Mouse (Mus musculus): ENCODE measurements at regions not wholly inside any gene's neighbourhood (a gene's known extent, or its start where the extent isn't known, plus 50 kb on each side); places are given as distances from the start of the nearest gene placed in this dataset.

GRCm38 (mm10) chr13:52275675-52276074 lies 255.4 kb downstream of the Diras2 start:
- Histone ChIP-seq H3K36me3 (ENCODE audit: control insufficient read depth, insufficient read depth, low read length) (no peaks in the 10 kb centered on the region), H3K9ac (ENCODE audit: low read depth, low read length) (no peak overlapping the region), H3K27ac (ENCODE audit: low read depth, low read length) (no peak overlapping the region), H3K27me3 (replicated peaks; ENCODE audit: control insufficient read depth, insufficient read depth, low read length) (no peaks in the 10 kb centered on the region), H3K4me1 (ENCODE audit: control insufficient read depth, insufficient read depth, low read depth, low read length) (no peaks in the 10 kb centered on the region), H3K9me3 (ENCODE audit: control insufficient read depth, low read length) (no peaks in the 10 kb centered on the region), H3K4me3 (ENCODE audit: low read length) (no peak overlapping the region), H3K4me2 (ENCODE audit: low read length) (peak overlapping the region; percentile 6)
- 8% methylated on average over 8 of the region's 8 CpGs for WGBS
- peak; percentile 72 for ATAC-seq

DNA sequence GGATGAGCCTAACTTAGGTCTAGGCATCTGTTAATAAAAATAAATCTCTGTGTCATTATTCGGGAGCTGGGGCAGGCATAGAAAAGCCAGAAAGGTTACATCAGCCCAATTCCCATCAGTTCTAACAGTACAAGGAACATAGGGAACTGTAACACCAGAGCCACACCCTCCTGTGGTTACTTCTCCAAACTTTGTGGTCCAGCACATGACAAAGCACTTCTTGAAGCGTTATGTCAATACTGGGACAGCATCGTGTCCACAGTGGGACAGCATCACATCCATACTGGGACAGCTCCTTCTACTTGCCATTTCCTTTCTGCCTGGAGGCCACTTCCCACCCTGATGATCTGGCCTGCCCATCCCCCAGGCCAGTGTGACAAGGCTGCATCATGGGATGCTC lies 253.9 kb downstream of the Diras2 start:
- Histone ChIP-seq H3K27ac (ENCODE audit: low read depth, low read length) (no peak overlapping the region), H3K9ac (ENCODE audit: low read depth, low read length) (no peak overlapping the region), H3K4me3 (ENCODE audit: low read length) (no peak overlapping the region), H3K4me2 (ENCODE audit: low read length) (no peak overlapping the region), H3K4me1 (ENCODE audit: control insufficient read depth, insufficient read depth, low read depth, low read length) (no peaks in the 10 kb centered on the region), H3K9me3 (ENCODE audit: control insufficient read depth, low read length) (no peaks in the 10 kb centered on the region), H3K36me3 (ENCODE audit: control insufficient read depth, insufficient read depth, low read length) (no peaks in the 10 kb centered on the region), H3K27me3 (replicated peaks; ENCODE audit: control insufficient read depth, insufficient read depth, low read length) (no peaks in the 10 kb centered on the region)
- no peak for ATAC-seq
- 90% methylated on average over 3 of the region's 3 CpGs for WGBS

DNA sequence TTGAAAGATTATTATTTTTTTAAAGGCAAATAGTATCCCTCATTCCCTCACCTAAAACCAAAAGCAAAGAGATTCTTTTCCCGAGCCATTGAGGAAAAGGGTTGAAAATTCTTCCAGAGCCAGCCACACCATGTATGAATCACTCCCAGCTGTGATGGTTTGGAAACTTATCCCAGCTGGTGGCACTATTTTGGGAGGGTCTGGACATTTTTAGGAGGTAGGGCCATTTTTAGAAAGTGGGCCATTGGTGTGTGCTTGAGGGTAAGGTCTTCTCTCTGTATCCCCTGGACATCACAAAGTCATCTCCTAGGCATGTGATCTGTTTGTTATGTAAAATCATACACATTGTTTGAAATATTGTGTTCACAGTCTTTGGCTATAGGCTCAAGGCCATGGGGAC lies 252.2 kb downstream of the Diras2 start:
- no peaks in the 10 kb centered on the region for H3K36me3 ChIP-seq (ENCODE audit: control insufficient read depth, insufficient read depth, low read length)
- H3K4me3 ChIP-seq (ENCODE audit: low read length) = no peak overlapping the region
- H3K4me1 ChIP-seq (ENCODE audit: control insufficient read depth, insufficient read depth, low read depth, low read length) = no peaks in the 10 kb centered on the region
- 100% methylated on average over 1 of the region's 1 CpGs for WGBS
- no peak overlapping the region for H3K4me2 ChIP-seq (ENCODE audit: low read length)
- no peaks in the 10 kb centered on the region for H3K9me3 ChIP-seq (ENCODE audit: control insufficient read depth, low read length)
- H3K27ac ChIP-seq (ENCODE audit: low read depth, low read length) = no peak overlapping the region
- H3K27me3 ChIP-seq (replicated peaks; ENCODE audit: control insufficient read depth, insufficient read depth, low read length) = no peaks in the 10 kb centered on the region
- no peak for ATAC-seq
- H3K9ac ChIP-seq (ENCODE audit: low read depth, low read length) = no peak overlapping the region

DNA sequence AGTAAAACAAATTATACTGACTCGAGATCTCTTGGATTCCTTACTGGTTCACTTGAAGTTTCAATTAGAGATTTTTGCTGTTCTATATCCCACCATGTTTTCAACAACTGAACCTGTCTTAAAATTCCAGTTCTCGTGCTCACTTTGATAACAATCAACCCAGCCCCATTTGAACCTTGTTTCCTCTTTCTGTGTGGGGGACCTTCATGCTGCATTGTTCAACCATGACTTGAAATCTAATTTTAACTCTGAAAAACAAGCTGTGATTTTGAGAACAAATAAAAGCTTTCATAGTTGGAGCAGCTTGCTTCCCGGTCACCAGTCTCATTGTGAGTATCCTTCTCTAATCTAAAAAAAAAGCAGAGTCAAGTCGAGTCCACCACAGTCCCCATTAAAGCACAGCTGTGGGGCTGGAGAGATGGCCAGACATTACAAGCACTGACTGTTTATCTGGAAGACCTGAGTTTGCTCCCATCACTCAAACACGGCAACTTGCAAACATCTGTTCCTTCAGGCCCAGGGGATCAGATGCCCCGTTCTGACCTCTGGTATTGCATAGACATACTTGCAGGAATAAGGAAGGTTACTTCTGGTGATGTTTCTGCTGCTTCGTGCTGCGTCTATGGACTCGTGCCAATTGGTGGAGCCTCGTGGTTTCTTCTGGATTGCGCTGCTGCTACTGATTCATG lies 251.7 kb downstream of the Diras2 start:
- WGBS = 80% methylated on average over 11 of the region's 11 CpGs
- Histone ChIP-seq H3K27ac (ENCODE audit: low read depth, low read length) (no peak overlapping the region), H3K4me3 (ENCODE audit: low read length) (no peak overlapping the region), H3K9ac (ENCODE audit: low read depth, low read length) (no peak overlapping the region), H3K4me2 (ENCODE audit: low read length) (no peak overlapping the region), H3K4me1 (ENCODE audit: control insufficient read depth, insufficient read depth, low read depth, low read length) (no peaks in the 10 kb centered on the region), H3K9me3 (ENCODE audit: control insufficient read depth, low read length) (no peaks in the 10 kb centered on the region), H3K36me3 (ENCODE audit: control insufficient read depth, insufficient read depth, low read length) (no peaks in the 10 kb centered on the region), H3K27me3 (replicated peaks; ENCODE audit: control insufficient read depth, insufficient read depth, low read length) (no peaks in the 10 kb centered on the region)
- ATAC-seq = no peak

- no peak for ATAC-seq
- H3K27me3 ChIP-seq (replicated peaks; ENCODE audit: control insufficient read depth, insufficient read depth, low read length) = no peaks in the 10 kb centered on the region
- no peak overlapping the region for H3K9ac ChIP-seq (ENCODE audit: low read depth, low read length)
Observed at GRCm38 (mm10) chr13:52279970-52280348, 251.1 kb downstream of the Diras2 start.

DNA sequence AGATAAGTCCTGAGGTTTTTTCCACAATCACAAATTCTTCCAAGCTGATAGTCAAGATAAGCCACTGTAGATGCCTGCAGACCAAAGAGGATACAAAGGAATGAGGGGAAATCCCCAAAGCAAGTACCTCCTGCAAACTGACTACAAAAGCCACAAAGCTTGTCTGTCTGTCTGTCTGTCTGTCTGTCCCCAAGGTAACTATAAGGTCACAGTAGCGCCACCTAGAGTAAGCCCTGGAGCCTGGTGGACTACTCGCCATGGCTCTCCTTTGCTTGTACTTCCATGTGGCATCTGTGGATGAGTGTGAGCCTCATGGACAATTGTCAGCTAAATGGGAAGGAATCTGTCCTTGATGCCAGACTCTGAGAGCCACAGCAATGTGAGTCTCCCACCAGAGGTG lies 249.8 kb downstream of the Diras2 start:
- Histone ChIP-seq H3K4me2 (ENCODE audit: low read length) (no peak overlapping the region), H3K9ac (ENCODE audit: low read depth, low read length) (no peak overlapping the region), H3K4me3 (ENCODE audit: low read length) (no peak overlapping the region), H3K27ac (ENCODE audit: low read depth, low read length) (no peak overlapping the region), H3K9me3 (ENCODE audit: control insufficient read depth, low read length) (0 out of 2 replicates have a peak, but pooled peaks cover 2% of the 10 kb centered on the region), H3K27me3 (replicated peaks; ENCODE audit: control insufficient read depth, insufficient read depth, low read length) (no peaks in the 10 kb centered on the region), H3K4me1 (ENCODE audit: control insufficient read depth, insufficient read depth, low read depth, low read length) (no peaks in the 10 kb centered on the region), H3K36me3 (ENCODE audit: control insufficient read depth, insufficient read depth, low read length) (no peaks in the 10 kb centered on the region)
- 95% methylated on average over 2 of the region's 2 CpGs for WGBS
- no peak for ATAC-seq

More at GRCm38 (mm10) chr13:52279970-52280348, 251.1 kb downstream of the Diras2 start:
- no peak overlapping the region for H3K4me3 ChIP-seq (ENCODE audit: low read length)
- WGBS = 85% methylated on average over 5 of the region's 5 CpGs
- H3K4me2 ChIP-seq (ENCODE audit: low read length) = no peak overlapping the region
- no peak overlapping the region for H3K27ac ChIP-seq (ENCODE audit: low read depth, low read length)
- no peaks in the 10 kb centered on the region for H3K36me3 ChIP-seq (ENCODE audit: control insufficient read depth, insufficient read depth, low read length)
- no peaks in the 10 kb centered on the region for H3K4me1 ChIP-seq (ENCODE audit: control insufficient read depth, insufficient read depth, low read depth, low read length)
- H3K9me3 ChIP-seq (ENCODE audit: control insufficient read depth, low read length) = no peaks in the 10 kb centered on the region

DNA sequence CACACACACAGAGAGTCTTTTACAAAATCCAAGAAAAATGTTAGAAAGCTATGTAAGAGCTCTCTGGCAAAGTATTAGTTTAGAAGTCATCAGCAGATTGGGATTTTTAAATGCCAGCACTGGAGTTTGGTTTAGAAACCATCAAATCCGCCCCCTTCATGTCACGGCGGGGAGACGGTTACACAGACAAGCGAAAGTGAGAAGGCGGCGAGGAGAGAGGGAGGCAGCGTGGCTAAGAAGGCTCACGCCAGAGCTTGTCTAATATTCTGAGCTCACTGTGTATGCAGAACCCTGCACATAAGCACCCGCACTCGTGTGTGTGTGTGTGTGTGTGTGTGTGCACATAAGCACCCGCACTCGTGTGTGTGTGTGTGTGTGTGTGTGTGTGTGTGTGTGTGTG lies 248.6 kb downstream of the Diras2 start:
- no peak overlapping the region for H3K4me3 ChIP-seq (ENCODE audit: low read length)
- no peak overlapping the region for H3K9ac ChIP-seq (ENCODE audit: low read depth, low read length)
- no peak overlapping the region for H3K4me2 ChIP-seq (ENCODE audit: low read length)
- no peaks in the 10 kb centered on the region for H3K36me3 ChIP-seq (ENCODE audit: control insufficient read depth, insufficient read depth, low read length)
- 0 out of 2 replicates have a peak, but pooled peaks cover 2% of the 10 kb centered on the region for H3K9me3 ChIP-seq (ENCODE audit: control insufficient read depth, low read length)
- no peak overlapping the region for H3K27ac ChIP-seq (ENCODE audit: low read depth, low read length)
- no peak for ATAC-seq
- no peaks in the 10 kb centered on the region for H3K4me1 ChIP-seq (ENCODE audit: control insufficient read depth, insufficient read depth, low read depth, low read length)
- WGBS = 74% methylated on average over 13 of the region's 13 CpGs
- H3K27me3 ChIP-seq (replicated peaks; ENCODE audit: control insufficient read depth, insufficient read depth, low read length) = no peaks in the 10 kb centered on the region

GRCm38 (mm10) chr13:52283456-52283855 lies 247.6 kb downstream of the Diras2 start:
- no peak overlapping the region for H3K4me3 ChIP-seq (ENCODE audit: low read length)
- WGBS = 83% methylated on average over 11 of the region's 11 CpGs
- H3K9me3 ChIP-seq (ENCODE audit: control insufficient read depth, low read length) = 0 out of 2 replicates have a peak, but pooled peaks cover 2% of the 10 kb centered on the region
- H3K36me3 ChIP-seq (ENCODE audit: control insufficient read depth, insufficient read depth, low read length) = no peaks in the 10 kb centered on the region
- no peaks in the 10 kb centered on the region for H3K4me1 ChIP-seq (ENCODE audit: control insufficient read depth, insufficient read depth, low read depth, low read length)
- H3K9ac ChIP-seq (ENCODE audit: low read depth, low read length) = no peak overlapping the region
- H3K4me2 ChIP-seq (ENCODE audit: low read length) = no peak overlapping the region
- no peak overlapping the region for H3K27ac ChIP-seq (ENCODE audit: low read depth, low read length)
- no peaks in the 10 kb centered on the region for H3K27me3 ChIP-seq (replicated peaks; ENCODE audit: control insufficient read depth, insufficient read depth, low read length)
- no peak for ATAC-seq

GRCm38 (mm10) chr13:52284026-52284801 lies 246.9 kb downstream of the Diras2 start:
- Histone ChIP-seq H3K36me3 (ENCODE audit: control insufficient read depth, insufficient read depth, low read length) (no peaks in the 10 kb centered on the region), H3K27ac (ENCODE audit: low read depth, low read length) (no peak overlapping the region), H3K27me3 (replicated peaks; ENCODE audit: control insufficient read depth, insufficient read depth, low read length) (no peaks in the 10 kb centered on the region), H3K4me1 (ENCODE audit: control insufficient read depth, insufficient read depth, low read depth, low read length) (no peaks in the 10 kb centered on the region), H3K4me2 (ENCODE audit: low read length) (no peak overlapping the region), H3K9me3 (ENCODE audit: control insufficient read depth, low read length) (0 out of 2 replicates have a peak, but pooled peaks cover 2% of the 10 kb centered on the region), H3K4me3 (ENCODE audit: low read length) (no peak overlapping the region), H3K9ac (ENCODE audit: low read depth, low read length) (no peak overlapping the region)
- no peak for ATAC-seq
- 79% methylated on average over 12 of the region's 12 CpGs for WGBS

All from hindbrain, embryonic 16.5 days (tissue).